Mouse (Mus musculus) gastrocnemius, postnatal 14 days (tissue): ENCODE results near the gene Ddx6. TPM values are rescaled to one million over a fixed set of nuclear protein-coding genes. Genes with fewer than 3 reads are reported as not detected.
"Not testable (repeated sequence)": the region's sequence is repeated elsewhere in the genome, so short reads cannot be mapped to it uniquely, and the experiment has no call there.

ENCODE experiments used
- DNase-seq: peaks from one replicate; pipeline ENCODE4 v3.0.0; 2021; ENCODE audit warnings: mixed read lengths
- intact Hi-C: fragments of 180-260 bp; cut with DNase I; formaldehyde crosslinking; loops from one replicate; pipeline ENCODE4 v1.15.1; 2025; ENCODE audit warnings: low total_unique reads
- total RNA-seq, 2 experiments: library from RNA; stranded (reverse); gene quantifications; 2 replicates each; pipeline ENCODE4 v1.2.3; 2021

The Ddx6 gene
- total RNA-seq, 2 experiments from 2014 or later: 61.8 to 62.2 TPM

DNA sequence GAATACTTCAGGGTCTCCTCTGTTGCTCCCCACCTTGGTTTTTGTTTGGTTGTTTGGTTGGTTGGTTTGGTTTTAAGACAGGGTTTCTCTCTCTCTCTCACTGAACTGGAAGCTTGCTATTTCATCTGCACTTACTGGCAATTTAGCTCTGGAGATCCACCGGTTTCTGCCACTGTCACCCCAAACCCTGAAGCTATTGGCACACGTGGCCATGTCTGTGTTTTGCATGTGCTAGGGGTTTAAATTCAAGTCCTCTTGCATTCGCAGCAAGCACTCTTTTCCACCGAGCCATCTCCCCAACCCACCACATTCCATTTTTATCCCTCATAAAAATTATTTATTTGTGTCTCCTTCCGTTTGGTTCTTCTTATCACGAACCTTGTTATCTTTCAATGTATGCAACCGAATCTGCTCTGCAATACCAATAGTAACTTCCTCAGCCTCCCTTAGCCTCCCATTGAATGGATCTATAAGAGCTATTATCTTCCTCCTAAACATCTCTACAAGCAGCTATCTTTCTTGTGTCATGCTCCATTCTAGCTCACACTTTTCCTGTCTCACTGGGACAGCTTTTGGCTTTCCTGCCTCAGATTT, 13.0 kb upstream of the Ddx6 start:
- DNase-seq: no peak
- intact Hi-C loops: no loop called here

GRCm38 (mm10) chr9:44593221-44593620, 11.5 kb upstream of the Ddx6 start:
- no peak for DNase-seq
- intact Hi-C loops: no loop called here

GRCm38 (mm10) chr9:44593886-44594285, 10.8 kb upstream of the Ddx6 start:
- no peak for DNase-seq
- intact Hi-C loops: no loop called here

- no peak for DNase-seq
- intact Hi-C loops: no loop called here
These were observed 9.7 kb upstream of the Ddx6 start for GRCm38 (mm10) chr9:44594901-44595536.

DNA sequence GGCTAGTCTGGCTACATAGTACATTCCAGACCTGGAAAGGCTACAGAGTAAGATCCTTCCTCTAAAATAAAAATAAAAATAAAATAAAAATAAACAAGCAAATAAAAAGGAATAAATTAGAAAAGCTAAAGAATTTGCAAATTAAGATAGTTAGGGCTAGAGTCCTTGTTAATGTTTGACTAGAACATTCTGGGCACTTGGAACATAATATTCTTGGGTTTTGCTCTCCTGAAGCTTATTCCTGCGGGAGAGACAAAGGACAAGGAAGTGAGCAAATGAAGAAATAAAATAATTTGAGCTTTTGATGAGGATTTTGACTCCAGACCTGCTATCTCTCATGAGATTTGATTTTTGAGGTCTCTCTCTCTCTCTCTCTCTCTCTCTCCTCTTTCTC, 9.2 kb upstream of the Ddx6 start:
- DNase-seq: no peak
- intact Hi-C loops: no loop called here

- intact Hi-C loops: no loop called here
- DNase-seq: no peak
These were observed 7.0 kb upstream of the Ddx6 start for GRCm38 (mm10) chr9:44597742-44598141.

GRCm38 (mm10) chr9:44598899-44599495, 5.7 kb upstream of the Ddx6 start:
- no peak for DNase-seq
- intact Hi-C loops: no loop called here

DNA sequence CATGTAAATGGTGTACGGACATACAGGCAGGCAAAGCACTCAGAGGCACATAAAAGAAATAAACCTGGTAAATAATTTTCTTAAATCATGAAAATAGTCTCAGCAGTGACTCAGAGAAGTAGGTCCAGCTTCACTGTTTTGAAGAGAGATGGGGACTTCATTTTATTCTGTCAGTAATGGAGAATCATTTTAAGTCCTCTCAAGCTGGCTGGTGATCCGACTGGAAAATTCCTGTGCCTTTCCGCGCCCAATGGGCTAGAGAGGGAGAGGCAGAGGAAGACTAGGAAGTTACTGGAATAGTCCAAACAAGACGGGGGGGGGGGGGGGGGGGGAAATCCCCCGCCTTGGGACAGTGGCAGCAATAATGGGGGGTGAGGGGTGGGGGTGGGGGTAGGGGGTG, 5.1 kb upstream of the Ddx6 start:
- intact Hi-C loops: no loop called here
- DNase-seq: no peak

GRCm38 (mm10) chr9:44600801-44601200, 3.9 kb upstream of the Ddx6 start:
- DNase-seq: no peak
- intact Hi-C loops: no loop called here

DNA sequence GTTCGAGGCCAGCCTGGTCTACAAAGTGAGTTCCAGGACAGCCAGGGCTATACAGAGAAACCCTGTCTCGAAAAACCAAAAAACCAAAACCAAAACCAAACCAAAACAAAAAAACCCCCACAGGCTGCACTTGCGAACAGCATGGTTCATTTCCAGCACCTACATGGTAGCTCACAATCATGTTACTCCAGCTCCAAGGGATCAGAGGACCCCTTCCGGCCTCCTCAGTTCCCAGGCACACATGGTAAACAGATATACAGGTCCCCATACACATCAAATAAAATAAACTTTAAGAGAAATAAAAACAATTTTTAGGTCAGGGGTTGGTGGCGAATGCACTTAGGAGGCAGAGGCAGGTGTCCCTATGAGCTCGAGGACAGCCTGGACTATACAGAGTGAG, 1.9 kb upstream of the Ddx6 start:
- intact Hi-C loops: no loop called here
- no peak for DNase-seq

- intact Hi-C loops: no loop called here
- no peak for DNase-seq
These were observed 1.0 kb upstream of the Ddx6 start for GRCm38 (mm10) chr9:44603454-44604289.

- intact Hi-C loops: no loop called here
- DNase-seq: peak; percentile 87
These were observed 358 bp upstream of the Ddx6 start for GRCm38 (mm10) chr9:44604290-44604778.

GRCm38 (mm10) chr9:44605616-44606165, 999 bp downstream of the Ddx6 start:
- intact Hi-C loops: loop anchor here (5.0 kb wide), 1 partner anchor 98 kb away; no protein-coding TSS in a partner anchor
- DNase-seq: no peak

- DNase-seq: no peak
- intact Hi-C loops: loop anchor here (5.0 kb wide), 1 partner anchor 99 kb away; no protein-coding TSS in a partner anchor
These were observed 2.0 kb downstream of the Ddx6 start for GRCm38 (mm10) chr9:44606646-44607045.

DNA sequence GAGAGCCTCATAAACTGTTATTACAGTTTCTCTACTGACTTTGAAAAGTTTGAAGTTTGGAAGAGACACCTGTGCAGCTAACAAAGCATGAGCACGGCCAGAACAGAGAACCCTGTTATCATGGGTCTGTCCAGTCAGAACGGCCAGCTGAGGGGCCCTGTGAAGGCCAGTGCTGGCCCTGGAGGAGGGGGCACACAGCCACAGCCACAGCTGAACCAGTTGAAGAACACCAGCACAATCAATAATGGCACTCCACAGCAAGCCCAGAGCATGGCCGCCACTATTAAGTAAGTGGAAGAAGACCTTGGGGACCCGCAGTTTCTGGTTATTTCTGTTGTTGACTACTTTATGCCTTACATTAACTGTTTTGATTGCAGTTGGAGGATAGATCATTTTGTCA, 2.6 kb downstream of the Ddx6 start:
- no peak for DNase-seq
- intact Hi-C loops: loop anchor here (5.0 kb wide), 1 partner anchor 100 kb away; no protein-coding TSS in a partner anchor

DNA sequence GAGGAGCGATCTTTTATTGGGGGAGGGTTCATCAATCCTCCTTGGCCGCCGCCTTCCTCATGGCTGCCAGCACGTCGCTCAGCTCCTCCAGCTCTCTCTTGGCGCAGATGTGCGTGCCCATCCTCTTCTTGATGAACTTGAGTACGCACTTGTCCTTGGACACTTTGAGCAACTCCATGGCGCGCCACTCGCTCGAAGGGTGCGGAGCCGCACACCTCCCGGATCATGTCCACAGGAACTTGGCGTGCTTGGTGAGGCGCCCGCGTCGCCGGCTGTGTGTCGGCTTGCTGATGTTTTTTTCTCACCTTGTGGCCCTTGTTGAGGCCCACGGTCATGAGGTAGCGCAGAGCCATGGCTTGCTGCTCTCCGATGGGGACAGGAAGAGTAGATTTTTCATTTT, 5.7 kb downstream of the Ddx6 start:
- no peak for DNase-seq

DNA sequence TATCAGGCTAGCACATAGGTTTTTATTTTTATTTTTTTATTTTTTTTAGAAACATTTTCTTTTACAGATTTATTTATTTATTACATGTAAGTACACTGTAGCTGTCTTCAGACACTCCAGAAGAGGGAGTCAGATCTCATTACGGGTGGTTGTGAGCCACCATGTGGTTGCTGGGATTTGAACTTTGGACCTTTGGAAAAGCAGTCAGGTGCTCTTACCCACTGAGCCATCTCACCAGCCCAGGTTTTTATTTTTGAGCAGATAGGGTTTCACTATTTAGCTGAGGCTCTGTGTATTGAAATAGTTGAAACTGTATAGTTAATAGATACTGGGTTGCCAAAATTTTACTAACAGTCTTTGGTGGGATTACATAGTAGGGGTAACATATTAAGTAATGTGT, 8.4 kb downstream of the Ddx6 start:
- intact Hi-C loops: not testable (repeated sequence)

More for the DNA sequence above, 5.7 kb downstream of the Ddx6 start:
- intact Hi-C loops: no loop called here

GRCm38 (mm10) chr9:44621114-44621513, 16.4 kb downstream of the Ddx6 start:
- no peak for DNase-seq
- intact Hi-C loops: no loop called here

More for the DNA sequence above, 8.4 kb downstream of the Ddx6 start:
- not testable (repeated sequence) for DNase-seq

- no peak for DNase-seq
- intact Hi-C loops: no loop called here
These were observed 19.7 kb downstream of the Ddx6 start for GRCm38 (mm10) chr9:44624390-44624789.

DNA sequence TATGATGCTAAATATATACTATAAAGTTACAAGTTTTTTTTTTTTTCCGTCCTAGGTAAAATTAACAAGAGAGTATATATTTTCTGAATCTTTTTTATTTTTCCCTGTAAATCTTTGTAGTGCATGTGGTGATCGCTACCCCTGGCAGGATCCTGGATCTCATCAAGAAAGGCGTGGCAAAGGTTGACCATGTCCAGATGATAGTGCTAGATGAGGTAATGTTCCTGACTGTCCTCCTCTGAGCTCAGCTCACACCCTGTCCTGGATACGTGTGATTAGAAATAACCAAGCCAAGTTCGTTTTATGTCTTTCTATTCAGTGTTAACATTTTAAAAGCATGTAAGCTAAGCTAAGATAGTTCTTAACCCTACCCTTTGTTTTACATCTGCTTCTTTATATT, 21.6 kb downstream of the Ddx6 start:
- DNase-seq: no peak
- intact Hi-C loops: no loop called here
